Mouse (Mus musculus): ENCODE results near the gene Cand2.

DNA sequence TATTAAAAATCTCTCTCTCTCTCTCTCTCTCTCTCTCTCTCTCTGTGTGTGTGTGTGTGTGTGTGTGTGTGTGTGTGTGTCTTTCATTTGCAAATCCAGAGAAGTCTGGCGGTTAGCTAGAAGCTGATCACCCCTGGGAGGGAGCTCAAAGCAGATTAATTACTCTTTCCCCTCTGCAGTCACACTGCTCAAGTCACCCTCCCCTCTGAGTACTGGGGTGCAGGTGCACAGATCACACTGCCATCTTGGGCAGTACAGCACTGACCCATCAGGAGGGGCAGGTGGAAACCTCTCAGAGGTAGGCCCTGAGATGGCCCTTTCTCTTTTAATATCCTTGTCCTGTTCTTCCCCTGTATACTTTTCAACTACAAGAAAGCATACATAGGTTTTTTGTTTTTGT, 28.0 kb upstream of the Cand2 start:
- no peak for TF ChIP-seq POLR2A (IDR thresholded peaks at IDR 0.05; ENCODE audit: insufficient read depth, low read depth, low read length)
- TF ChIP-seq CTCF (IDR thresholded peaks at IDR 0.05), result no peak
